Mouse (Mus musculus): ENCODE results near the gene Gpr88.

DNA sequence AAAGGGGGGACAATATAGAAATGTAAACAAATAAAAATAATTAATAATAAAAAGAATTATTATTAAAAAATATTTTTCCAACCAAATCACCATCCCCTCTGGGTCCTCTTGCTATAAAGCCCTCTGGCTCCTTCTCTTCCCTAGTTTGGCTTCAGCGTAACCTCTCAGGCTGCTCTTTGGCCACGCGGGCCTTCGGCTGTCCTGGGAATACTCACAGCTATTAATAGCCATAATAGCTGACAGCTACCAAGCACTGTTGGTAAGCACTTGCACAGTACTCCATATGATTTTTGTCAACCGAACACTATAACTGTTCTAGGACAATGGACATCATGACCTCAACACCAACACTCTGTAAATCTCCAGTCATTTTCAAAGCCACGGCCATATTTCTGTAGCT lies 35.5 kb upstream of the Gpr88 start:
- TF ChIP-seq CTCF (IDR thresholded peaks at IDR 0.05; ENCODE audit: low read depth, low read length) (no peak), GATA1 (IDR thresholded peaks at IDR 0.05; ENCODE audit: borderline replicate concordance, low read length) (no peak), POLR2AphosphoS5 (IDR thresholded peaks at IDR 0.05; ENCODE audit: insufficient replicate concordance, low read depth, low read length) (no peak), GATA2 (IDR thresholded peaks at IDR 0.05; ENCODE audit: borderline replicate concordance, low read depth, low read length) (no peak)

Data from G1E (cell line).